In the genomic region with DNA sequence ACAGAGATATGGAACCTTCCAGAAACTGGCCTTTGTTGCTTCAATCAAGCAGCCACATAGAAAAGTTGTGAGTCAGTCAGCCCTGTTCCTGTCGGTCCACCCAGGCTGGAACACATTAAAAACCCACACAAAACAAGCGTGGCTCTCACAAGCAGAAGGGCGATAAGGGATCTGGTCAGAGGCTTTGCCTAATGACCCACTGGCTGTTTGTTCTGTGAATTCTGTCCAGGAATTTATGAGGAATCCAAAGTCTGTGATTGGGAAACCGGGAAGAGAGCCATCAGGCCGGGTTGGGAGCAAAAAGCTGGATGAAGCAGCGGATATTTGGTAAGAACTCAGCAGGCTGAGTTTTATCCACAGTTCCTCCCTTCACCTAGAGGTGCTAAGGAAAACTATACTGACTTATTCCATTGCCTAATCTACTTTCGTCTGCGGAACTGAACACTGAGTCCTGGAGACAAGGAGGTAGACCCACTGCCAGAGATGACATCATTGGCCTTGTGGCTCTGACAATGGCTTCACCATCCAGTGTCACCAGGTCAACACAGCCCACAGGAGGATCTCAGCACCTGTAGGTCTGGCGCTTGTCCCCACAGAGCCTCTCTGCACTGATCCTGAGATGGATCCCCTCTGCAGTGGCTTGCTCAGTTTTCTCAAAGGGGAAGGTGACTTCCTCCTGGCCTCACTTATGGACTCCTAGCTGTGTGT, we compare ENCODE assay signal across 11 mouse cellular contexts.
A peak's percentile ranks its signal among the peaks of the same experiment; 100 is the strongest.
DNase-seq lines count a peak whose midpoint lies in the region; ATAC-seq lines count a peak whose summit lies in the region.
"Had no signal": no experiment of that assay in that cellular context is flagged by ENCODE, and none has a peak within 500 bp of the region (broad histone marks: within the 10 kb centered on the region; RNA-seq: fewer than 3 reads in every experiment).

No protein-coding gene starts in this region.

- WGBS in midbrain, embryonic 11.5 days, result 93% methylated on average over 9 of the region's 9 CpGs

- no peaks in the 10 kb centered on the region for H3K9me3 ChIP-seq in midbrain, embryonic 11.5 days (ENCODE audit: control insufficient read depth, low read length)

- DNase-seq in ovary, adult 18-20 months (ENCODE audit: low spot score), result peak; percentile 36
- DNase-seq in ovary, postnatal 10 days (ENCODE audit: low spot score), result no peak
- DNase-seq in heart, adult 8-10 months (ENCODE audit: low spot score), result peak; percentile 83
- DNase-seq in kidney, postnatal 36 days, result peak; percentile 36 to 47
- peak; percentile 67 to 71 for DNase-seq in urinary bladder, postnatal 36 days (ENCODE audit: low spot score in 2 of 2)
- no peak for DNase-seq in spleen, postnatal 36 days (ENCODE audit: low spot score in 2 of 2)
- DNase-seq in midbrain, embryonic 11.5 days (ENCODE audit: low spot score, missing footprints), result no peak
- DNase-seq in layer of hippocampus, adult 11-12 months (ENCODE audit: low spot score), result no peak
- DNase-seq: cerebellum, adult 11 months; thymus, postnatal 4 days had no signal

- H3K27ac ChIP-seq in midbrain, embryonic 11.5 days (ENCODE audit: low read depth, low read length), result no peak overlapping the region
- H3K27ac ChIP-seq: neural tube, embryonic 13.5 days had no signal

- no peak for ATAC-seq in midbrain, embryonic 11.5 days (ENCODE audit: low FRiP score)

- H3K4me2 ChIP-seq in midbrain, embryonic 11.5 days, result no peak overlapping the region
- H3K4me2 ChIP-seq: neural tube, embryonic 13.5 days had no signal

- H3K4me3 ChIP-seq in midbrain, embryonic 11.5 days (ENCODE audit: low read depth, low read length), result no peak overlapping the region
- H3K4me3 ChIP-seq: neural tube, embryonic 13.5 days had no signal

- H3K27me3 ChIP-seq in midbrain, embryonic 11.5 days (ENCODE audit: control insufficient read depth, insufficient read depth, low read length), result no peaks in the 10 kb centered on the region
- H3K27me3 ChIP-seq: neural tube, embryonic 13.5 days had no signal

- no peak overlapping the region for H3K9ac ChIP-seq in midbrain, embryonic 11.5 days (ENCODE audit: low read length)
- H3K9ac ChIP-seq: neural tube, embryonic 13.5 days had no signal

- no peaks in the 10 kb centered on the region for H3K36me3 ChIP-seq in midbrain, embryonic 11.5 days (ENCODE audit: control insufficient read depth, insufficient read depth, low read length)
- H3K36me3 ChIP-seq: neural tube, embryonic 13.5 days had no signal

- H3K4me1 ChIP-seq in midbrain, embryonic 11.5 days (ENCODE audit: control insufficient read depth, insufficient read depth, low read length), result no peaks in the 10 kb centered on the region
- H3K4me1 ChIP-seq: neural tube, embryonic 13.5 days had no signal

Comparison
In these comparisons a context has a peak if more than half of its experiments do, and no peak if none do; other contexts are left out.
1. DNase-seq: peak in ovary, adult 18-20 months (single experiment), heart, adult 8-10 months (single experiment), kidney, postnatal 36 days (2 of 2) and urinary bladder, postnatal 36 days (2 of 2); none in ovary, postnatal 10 days (single experiment), spleen, postnatal 36 days (0 of 2), midbrain, embryonic 11.5 days (single experiment) and layer of hippocampus, adult 11-12 months (single experiment).